In genomic region chr3:10085396-10086119, GRCm38 (mm10) we compare ENCODE assay signal across 12 mouse cellular contexts. TPM values are rescaled to one million over a fixed set of nuclear protein-coding genes. Genes with fewer than 3 reads are reported as not detected.
DNase-seq lines count a peak whose midpoint lies in the region; ATAC-seq lines count a peak whose summit lies in the region.
"Had no signal": no experiment of that assay in that cellular context is flagged by ENCODE, and none has a peak within 500 bp of the region (broad histone marks: within the 10 kb centered on the region; RNA-seq: fewer than 3 reads in every experiment).

No protein-coding gene starts in this region.

- ATAC-seq in kidney, embryonic 16.5 days (ENCODE audit: low FRiP score, low TSS enrichment), result no peak
- ATAC-seq in midbrain, embryonic 13.5 days, result no peak
- ATAC-seq: Patski had no signal

- WGBS in kidney, embryonic 16.5 days, result 74% methylated on average over 7 of the region's 7 CpGs
- 79% methylated on average over 7 of the region's 7 CpGs for WGBS in midbrain, embryonic 13.5 days

- H3K9me3 ChIP-seq in kidney, embryonic 16.5 days (ENCODE audit: low read length), result no peaks in the 10 kb centered on the region
- H3K9me3 ChIP-seq in midbrain, embryonic 13.5 days, result no peaks in the 10 kb centered on the region
- H3K9me3 ChIP-seq: hindbrain, embryonic 13.5 days; neural tube, embryonic 12.5 days had no signal

- peak; percentile 16 to 37 for DNase-seq in kidney, postnatal 36 days
- peak; percentile 76 for DNase-seq in adrenal gland, adult 2 months
- peak; percentile 12 for DNase-seq in forelimb bud, embryonic 11.5 days (ENCODE audit: low read depth, low spot score)
- peak; percentile 64 for DNase-seq in lung, postnatal 36 days
- DNase-seq in MN1 (ENCODE audit: low spot score), result no peak
- DNase-seq: cerebellum, adult 11-12 months; thymus, adult 2 months had no signal

- no peak overlapping the region for H3K9ac ChIP-seq in kidney, embryonic 16.5 days (replicated peaks; ENCODE audit: low read length)
- no peak overlapping the region for H3K9ac ChIP-seq in midbrain, embryonic 13.5 days (replicated peaks)
- H3K9ac ChIP-seq: hindbrain, embryonic 13.5 days; neural tube, embryonic 12.5 days had no signal

- no peak overlapping the region for H3K4me2 ChIP-seq in kidney, embryonic 16.5 days (replicated peaks; ENCODE audit: low read depth, low read length)
- no peak overlapping the region for H3K4me2 ChIP-seq in midbrain, embryonic 13.5 days (replicated peaks)
- H3K4me2 ChIP-seq: hindbrain, embryonic 13.5 days; neural tube, embryonic 12.5 days had no signal

- no peak overlapping the region for H3K4me3 ChIP-seq in kidney, embryonic 16.5 days (ENCODE audit: low read length)
- no peak overlapping the region for H3K4me3 ChIP-seq in midbrain, embryonic 13.5 days (replicated peaks)
- H3K4me3 ChIP-seq: hindbrain, embryonic 13.5 days; neural tube, embryonic 12.5 days had no signal

- H3K4me1 ChIP-seq in kidney, embryonic 16.5 days (ENCODE audit: insufficient read depth, low read length), result 0 out of 2 replicates have a peak, but pooled peaks cover 2% of the 10 kb centered on the region
- no peaks in the 10 kb centered on the region for H3K4me1 ChIP-seq in midbrain, embryonic 13.5 days (replicated peaks)
- H3K4me1 ChIP-seq: hindbrain, embryonic 13.5 days; neural tube, embryonic 12.5 days had no signal

- 0 out of 2 replicates have a peak, but pooled peaks cover 2% of the 10 kb centered on the region for H3K27me3 ChIP-seq in kidney, embryonic 16.5 days (ENCODE audit: insufficient read depth, low read length)
- peaks cover 3% of the 10 kb centered on the region; the same call in 1 of the 2 replicates for H3K27me3 ChIP-seq in midbrain, embryonic 13.5 days
- H3K27me3 ChIP-seq: Patski had no signal

- no peak overlapping the region for H3K27ac ChIP-seq in kidney, embryonic 16.5 days (ENCODE audit: low read length)
- no peak overlapping the region for H3K27ac ChIP-seq in midbrain, embryonic 13.5 days
- H3K27ac ChIP-seq: hindbrain, embryonic 13.5 days; neural tube, embryonic 12.5 days had no signal

- H3K36me3 ChIP-seq in kidney, embryonic 16.5 days (ENCODE audit: insufficient read depth, low read length), result no peaks in the 10 kb centered on the region
- H3K36me3 ChIP-seq in midbrain, embryonic 13.5 days, result no peaks in the 10 kb centered on the region
- H3K36me3 ChIP-seq: hindbrain, embryonic 13.5 days; neural tube, embryonic 12.5 days had no signal

RNA-seq across cellular contexts. Expression of gene Gm9833, which starts 2.4 kb away (rescaled TPM):
- polyA plus RNA-seq in kidney, embryonic 16.5 days (2015; fragmentation: Nextera tagmentation; extraction: Ambion mirVana), result 4.3 and 5.5 TPM in 2 replicates
- 1 to 10 TPM; 1.7 to 5.1 TPM for total RNA-seq in adrenal gland, adult 2 months (2021)
- polyA plus RNA-seq in adrenal gland, adult 2 months (2012; rRNA removed), result not detected in 2 replicates
- 7.3 and 8.1 TPM in 2 replicates for polyA plus RNA-seq in midbrain, embryonic 13.5 days (2015; fragmentation: Nextera tagmentation; extraction: Ambion mirVana)
